Mouse (Mus musculus): ENCODE data around the gene Bicra.

DNA sequence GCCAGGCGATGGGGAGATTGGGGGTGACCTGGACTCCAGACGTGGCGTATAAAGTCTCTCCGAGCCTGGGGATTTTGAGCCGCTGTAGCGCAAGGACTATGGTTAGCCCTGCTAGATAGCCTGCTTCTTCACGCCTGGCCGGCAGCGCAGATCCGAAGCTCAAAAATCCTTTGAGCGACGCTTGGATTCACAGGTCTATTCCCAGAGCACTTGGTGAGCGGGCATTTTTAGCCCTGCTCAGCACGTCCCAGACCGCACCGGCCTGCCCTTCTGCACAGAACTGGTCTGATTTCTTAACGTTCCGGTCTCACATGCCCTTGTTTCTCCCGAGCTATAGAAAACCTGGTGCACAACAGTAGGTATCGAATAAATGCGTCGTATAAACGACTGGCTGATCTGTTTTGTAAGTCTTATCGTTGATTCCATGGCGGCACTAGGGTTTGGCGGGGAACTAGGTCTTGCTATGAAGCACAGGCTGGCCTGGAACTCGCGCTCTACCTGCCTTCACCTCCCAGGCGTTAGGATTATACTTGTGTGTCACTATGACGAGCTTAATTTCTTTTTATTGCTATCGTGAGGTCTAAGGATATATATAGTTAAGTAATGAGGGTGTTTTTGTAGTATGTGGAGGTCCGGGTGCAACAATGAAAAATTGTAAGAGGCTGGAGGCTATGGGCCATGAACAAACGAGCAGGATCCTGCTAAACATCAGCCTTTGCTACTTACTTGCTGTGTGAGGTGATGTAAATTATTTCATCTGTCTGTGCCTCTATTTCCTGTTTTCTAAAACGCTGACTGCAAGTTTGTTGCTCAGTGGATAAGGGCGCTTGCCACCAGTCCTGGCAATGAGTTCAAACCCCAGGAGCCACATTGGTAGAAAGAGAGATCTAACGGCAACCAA, 1.2 kb upstream of the Bicra start:
- TF ChIP-seq CTCF (IDR thresholded peaks at IDR 0.05 in 2 of 3, conservative IDR thresholded peaks at IDR 0.05 in 1 of 3; ENCODE audit: control insufficient read depth in 1 of 3, insufficient read depth in 1 of 3, low read depth in 2 of 3, low read length in 3 of 3, poor library complexity in 1 of 3, severe bottlenecking in 1 of 3) (no peak), MEF2A (IDR thresholded peaks at IDR 0.05; ENCODE audit: extremely low read depth, insufficient replicate concordance, low read depth, low read length, poor library complexity, severe bottlenecking) (no peak), ZNF384 (IDR thresholded peaks at IDR 0.05; ENCODE audit: low read depth, low read length) (no peak), MYB (IDR thresholded peaks at IDR 0.05; ENCODE audit: low read depth, low read length) (0 out of 2 replicates have a peak, but pooled peaks have one; percentile 11), POLR2A (IDR thresholded peaks at IDR 0.05; ENCODE audit: control insufficient read depth in 1 of 2, insufficient read depth in 1 of 2, low read depth in 1 of 2, low read length in 2 of 2, poor library complexity in 1 of 2) (no peak; a peak in 1 of 4 replicates), USF1 (IDR thresholded peaks at IDR 0.05; ENCODE audit: low read depth, low read length) (no peak), E2F4 (IDR thresholded peaks at IDR 0.05; ENCODE audit: borderline replicate concordance, low read depth, low read length) (peak; percentile 55), EP300 (IDR thresholded peaks at IDR 0.05; ENCODE audit: low read depth in 1 of 2, low read length in 2 of 2) (peak in 1 of 2 experiments; percentile 2; a peak in 1 of 4 replicates), GABPA (IDR thresholded peaks at IDR 0.05; ENCODE audit: low read depth, low read length) (no peak), BHLHE40 (IDR thresholded peaks at IDR 0.05; ENCODE audit: borderline replicate concordance, low read depth, low read length) (no peak)

Measured in MEL (cell line).